Mouse (Mus musculus) MEL (cell line): Measurements from ENCODE around the gene AU021092. TPM values are rescaled to one million over a fixed set of nuclear protein-coding genes. Genes with fewer than 3 reads are reported as not detected.

Source experiments
- DNase-seq: peaks from one replicate; pipeline ENCODE4 v3.0.0; 2011; ENCODE audit warnings: low read depth, low spot score
- H3K27ac ChIP-seq: 2 replicates; pipeline ENCODE4 v1.5.1; 2012; ENCODE audit warnings: low read depth, mild to moderate bottlenecking, control low read depth, low read length, moderate library complexity; ENCODE audit not compliant: control insufficient read depth
- H3K27me3 ChIP-seq, 2 experiments: fragments of 150-350 bp in 1 of 2; sonication (generic) in 1 of 2; 2 replicates each; pipeline ENCODE4 v1.6.1; 2012; ENCODE audit warnings: low read length in 2 of 2, mild to moderate bottlenecking in 2 of 2, improper control_type of control experiment in 1 of 2, moderate library complexity in 1 of 2; ENCODE audit not compliant: insufficient read depth in 2 of 2, control insufficient read depth in 1 of 2
- H3K36me3 ChIP-seq, 2 experiments: 2 replicates each; pipeline ENCODE4 v1.6.1; 2012 to 2014; ENCODE audit warnings: low read length in 2 of 2, improper control_type of control experiment in 1 of 2, inconsistent platforms in 1 of 2, mild to moderate bottlenecking in 1 of 2; ENCODE audit not compliant: insufficient read depth in 2 of 2, control insufficient read depth in 1 of 2
- H3K4me1 ChIP-seq, 2 experiments: fragments of 150-350 bp in 1 of 2; sonication (generic) in 1 of 2; 2 replicates each; pipeline ENCODE4 v1.6.1; 2012; ENCODE audit warnings: low read length in 2 of 2, improper control_type of control experiment in 1 of 2, mild to moderate bottlenecking in 1 of 2; ENCODE audit not compliant: insufficient read depth in 2 of 2, control insufficient read depth in 1 of 2
- H3K4me3 ChIP-seq, 2 experiments: fragments of 150-350 bp in 1 of 2; sonication (generic) in 1 of 2; 2 replicates each; pipeline ENCODE4 v1.5.1; 2012; ENCODE audit warnings: low read depth in 2 of 2, low read length in 2 of 2, mild to moderate bottlenecking in 2 of 2, moderate library complexity in 2 of 2, control low read depth in 1 of 2, improper control_type of control experiment in 1 of 2; ENCODE audit not compliant: control insufficient read depth in 1 of 2, insufficient read depth in 1 of 2
- H3K79me2 ChIP-seq: 2 replicates; pipeline ENCODE4 v1.6.1; 2012; ENCODE audit warnings: mild to moderate bottlenecking, low read length, moderate library complexity; ENCODE audit not compliant: control insufficient read depth, poor library complexity, insufficient read depth
- H3K9ac ChIP-seq: 2 replicates; pipeline ENCODE4 v1.6.1; 2012; ENCODE audit warnings: low read depth, mild to moderate bottlenecking, control low read depth, low read length, moderate library complexity; ENCODE audit not compliant: control insufficient read depth, poor library complexity, severe bottlenecking
- H3K9me3 ChIP-seq: fragments of 150-350 bp; sonication (generic); replicated peaks from 2 replicates; pipeline ENCODE4 v1.6.1; 2012; ENCODE audit warnings: mild to moderate bottlenecking, low read length, improper control_type of control experiment, moderate library complexity; ENCODE audit not compliant: insufficient read depth
- BHLHE40 ChIP-seq: IDR thresholded peaks from 2 replicates; pipeline ENCODE4 v1.6.1; 2012; ENCODE audit warnings: low read depth, mild to moderate bottlenecking, inconsistent platforms, low read length, improper control_type of control experiment, borderline replicate concordance
- CTCF ChIP-seq, 3 experiments: IDR thresholded peaks in 2 of 3; conservative IDR thresholded peaks in 1 of 3; 2 replicates each; pipeline ENCODE4 v1.5.1; 2011 to 2012; ENCODE audit warnings: low read length in 3 of 3, low read depth in 2 of 3, mild to moderate bottlenecking in 2 of 3, improper control_type of control experiment in 1 of 3, inconsistent platforms in 1 of 3, mixed read lengths in 1 of 3, moderate library complexity in 1 of 3; ENCODE audit not compliant: control insufficient read depth in 1 of 3, insufficient read depth in 1 of 3, poor library complexity in 1 of 3, severe bottlenecking in 1 of 3
- E2F4 ChIP-seq: IDR thresholded peaks from 2 replicates; pipeline ENCODE4 v1.6.1; 2011; ENCODE audit warnings: low read depth, low read length, improper control_type of control experiment, borderline replicate concordance
- MAZ ChIP-seq: IDR thresholded peaks from 2 replicates; pipeline ENCODE4 v1.6.1; 2012; ENCODE audit warnings: low read depth, mild to moderate bottlenecking, inconsistent platforms, low read length, improper control_type of control experiment
- MXI1 ChIP-seq: IDR thresholded peaks from 2 replicates; pipeline ENCODE4 v1.6.1; 2011; ENCODE audit warnings: mild to moderate bottlenecking, low read depth, low read length, improper control_type of control experiment
- MYC ChIP-seq: IDR thresholded peaks from 2 replicates; pipeline ENCODE4 v1.6.1; 2011; ENCODE audit warnings: low read depth, mild to moderate bottlenecking, low read length, improper control_type of control experiment, moderate library complexity
- NELFE ChIP-seq: IDR thresholded peaks from 2 replicates; pipeline ENCODE4 v1.6.1; 2011; ENCODE audit warnings: low read depth, low read length, improper control_type of control experiment
- POLR2AphosphoS2 ChIP-seq: IDR thresholded peaks from 2 replicates; pipeline ENCODE4 v1.6.1; 2011; ENCODE audit warnings: low read length, improper control_type of control experiment
- POLR2AphosphoS5 ChIP-seq: IDR thresholded peaks from 2 replicates; pipeline ENCODE4 v1.6.1; 2012; ENCODE audit warnings: low read depth, borderline replicate concordance, mild to moderate bottlenecking, inconsistent platforms, low read length, moderate library complexity, mixed read lengths
- RAD21 ChIP-seq: IDR thresholded peaks from 2 replicates; pipeline ENCODE4 v1.6.1; 2011; ENCODE audit warnings: mild to moderate bottlenecking, low read depth, low read length, improper control_type of control experiment
- SIN3A ChIP-seq: IDR thresholded peaks from 2 replicates; pipeline ENCODE4 v1.6.1; 2012; ENCODE audit warnings: low read length, improper control_type of control experiment, inconsistent platforms
- SMC3 ChIP-seq: IDR thresholded peaks from 2 replicates; pipeline ENCODE4 v1.6.1; 2011; ENCODE audit warnings: low read depth, low read length, improper control_type of control experiment
- TAL1 ChIP-seq: IDR thresholded peaks from 2 replicates; pipeline ENCODE4 v1.6.1; 2012; ENCODE audit warnings: mild to moderate bottlenecking, inconsistent platforms, low read length, moderate library complexity, mixed read lengths
- TCF12 ChIP-seq: IDR thresholded peaks from 2 replicates; pipeline ENCODE4 v1.6.1; 2014; ENCODE audit warnings: low read depth, mild to moderate bottlenecking, inconsistent platforms, low read length, improper control_type of control experiment, moderate library complexity
- USF2 ChIP-seq, 2 experiments: IDR thresholded peaks; 2 replicates each; pipeline ENCODE4 v1.6.1; 2011 to 2012; ENCODE audit warnings: improper control_type of control experiment in 2 of 2, low read length in 2 of 2, borderline replicate concordance in 1 of 2, inconsistent platforms in 1 of 2, low read depth in 1 of 2, mild to moderate bottlenecking in 1 of 2; ENCODE audit not compliant: insufficient read depth in 1 of 2
- ZC3H11A ChIP-seq: IDR thresholded peaks from 2 replicates; pipeline ENCODE4 v1.6.1; 2012; ENCODE audit warnings: low read depth, mild to moderate bottlenecking, inconsistent platforms, low read length, improper control_type of control experiment
- ZMIZ1 ChIP-seq: IDR thresholded peaks from 2 replicates; pipeline ENCODE4 v1.6.1; 2012; ENCODE audit warnings: low read depth, mild to moderate bottlenecking, inconsistent platforms, low read length, improper control_type of control experiment, moderate library complexity
- ZNF384 ChIP-seq: IDR thresholded peaks from 2 replicates; pipeline ENCODE4 v1.6.1; 2012; ENCODE audit warnings: low read depth, mild to moderate bottlenecking, inconsistent platforms, low read length, improper control_type of control experiment
- polyA plus RNA-seq, 2 experiments: library from polyadenylated mRNA; stranded (reverse) in 1 of 2; unstranded in 1 of 2; fragments of >175 nt in 1 of 2; fragments of >200 nt in 1 of 2; gene quantifications; 2 replicates each; pipeline versions ENCODE4 v1.2.1 to v1.2.4; 2012; ENCODE audit warnings: low replicate concordance in 2 of 2, low read depth in 1 of 2; ENCODE audit not compliant: insufficient read length in 2 of 2, insufficient read depth in 1 of 2, missing spikeins in 1 of 2
- total RNA-seq: library from RNA; depleted of rRNA; stranded (reverse); fragments of 300-350 nt; gene quantifications from 2 replicates; pipeline ENCODE4 v1.2.3, GENCODE M21; 2012

AU021092 gene
- total and polyA plus RNA-seq, 3 experiments: not detected

DNA sequence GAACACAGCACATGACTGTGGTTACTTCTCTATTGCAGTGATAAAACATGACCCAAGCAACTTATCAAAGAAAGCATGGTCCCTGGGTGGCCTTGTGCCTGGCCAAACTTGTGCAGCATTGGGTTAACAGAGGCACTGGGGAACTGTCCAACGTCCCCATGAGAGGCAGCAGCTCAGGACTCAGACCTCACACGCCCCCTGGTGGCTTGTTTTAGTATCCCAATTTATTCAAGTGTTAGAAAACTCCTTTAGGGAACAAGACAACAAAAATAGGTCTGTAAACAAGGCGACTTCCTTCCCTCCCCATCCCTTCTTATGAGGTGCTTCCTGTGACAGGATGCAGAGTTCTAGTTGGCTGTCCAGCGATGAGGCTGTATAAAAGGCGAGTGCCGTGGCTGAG is 27.0 kb downstream of the AU021092 start:
- Histone ChIP-seq H3K4me1 (no peaks in the 10 kb centered on the region), H3K9ac (no peak overlapping the region), H3K4me3 (no peak overlapping the region), H3K36me3 (no peaks in the 10 kb centered on the region), H3K27ac (no peak overlapping the region), H3K79me2 (no peaks in the 10 kb centered on the region), H3K27me3 (no peaks in the 10 kb centered on the region), H3K9me3 (no peaks in the 10 kb centered on the region)
- no peak for TF ChIP-seq MAZ
- peak; percentile 55 for TF ChIP-seq SMC3
- no peak for TF ChIP-seq ZNF384
- TF ChIP-seq RAD21: peak; percentile 56
- TF ChIP-seq CTCF (IDR thresholded peaks at IDR 0.05 in 2 of 3, conservative IDR thresholded peaks at IDR 0.05 in 1 of 3; ENCODE audit: control insufficient read depth in 1 of 3, insufficient read depth in 1 of 3, low read depth in 2 of 3, low read length in 3 of 3, poor library complexity in 1 of 3, severe bottlenecking in 1 of 3): peak; percentile 74 to 80 (median 79)
- peak; percentile 80 for DNase-seq

DNA sequence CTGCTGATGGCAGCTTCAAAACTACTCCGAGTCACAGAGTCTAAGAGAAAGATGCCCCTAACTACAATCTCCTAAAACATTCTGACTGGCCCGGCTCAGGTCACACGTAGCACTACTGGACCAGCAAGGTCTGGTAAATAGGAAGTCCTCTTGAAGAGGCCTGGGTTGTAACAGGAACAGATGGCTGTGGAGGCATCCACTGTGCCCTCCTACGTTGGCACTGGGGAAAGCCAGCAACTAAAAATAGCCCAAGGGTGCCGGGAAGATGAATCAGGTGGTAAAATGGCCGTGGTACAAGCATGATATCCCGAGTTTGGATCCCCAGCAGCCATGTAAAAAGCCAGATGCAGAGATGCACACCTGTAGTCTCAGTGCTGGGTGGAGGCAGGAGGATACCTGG is 35.9 kb downstream of the AU021092 start:
- Histone ChIP-seq H3K4me1 (no peaks in the 10 kb centered on the region), H3K9ac (no peak overlapping the region), H3K79me2 (no peaks in the 10 kb centered on the region), H3K27me3 (no peaks in the 10 kb centered on the region; a peak in 3 of 4 replicates), H3K27ac (no peak overlapping the region), H3K9me3 (no peaks in the 10 kb centered on the region), H3K4me3 (no peak overlapping the region), H3K36me3 (no peaks in the 10 kb centered on the region)
- TF ChIP-seq NELFE (no peak), ZC3H11A (no peak)
- no peak for DNase-seq

DNA sequence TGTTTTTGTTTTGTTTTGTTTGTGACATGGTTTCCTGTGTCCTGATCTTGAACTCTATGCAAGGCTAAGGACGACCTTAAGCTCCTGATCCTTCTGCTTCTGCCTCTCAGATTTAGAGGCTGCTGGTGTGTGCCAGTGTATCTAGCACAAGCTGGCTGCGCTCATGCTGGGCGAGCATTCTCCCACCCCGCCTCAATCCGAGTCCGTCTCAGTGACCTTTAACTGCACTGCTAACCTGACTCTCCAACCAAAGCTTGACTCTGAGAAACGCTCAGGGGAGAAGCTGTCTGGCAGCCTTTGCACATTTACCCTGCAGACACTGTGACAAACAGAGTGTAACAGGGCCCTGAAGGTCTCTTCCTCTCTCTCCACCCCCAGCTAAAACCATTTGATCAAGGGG is 36.4 kb downstream of the AU021092 start:
- H3K9ac ChIP-seq: no peak overlapping the region
- no peaks in the 10 kb centered on the region for H3K36me3 ChIP-seq
- no peak overlapping the region for H3K4me3 ChIP-seq
- DNase-seq: no peak
- no peak for TF ChIP-seq MXI1
- TF ChIP-seq BHLHE40: no peak
- TF ChIP-seq E2F4: no peak
- TF ChIP-seq TAL1: no peak
- no peak for TF ChIP-seq USF2 (IDR thresholded peaks at IDR 0.05; ENCODE audit: borderline replicate concordance in 1 of 2, insufficient read depth in 1 of 2, low read depth in 1 of 2, low read length in 2 of 2)
- no peak for TF ChIP-seq SIN3A
- TF ChIP-seq POLR2AphosphoS5: no peak
- TF ChIP-seq ZNF384: no peak
- no peak for TF ChIP-seq ZMIZ1
- TF ChIP-seq TCF12: no peak
- no peak for TF ChIP-seq NELFE
- TF ChIP-seq POLR2AphosphoS2: no peak
- TF ChIP-seq MYC: no peak
- TF ChIP-seq, all 39 proteins: peak for 0
- Histone ChIP-seq H3K79me2 (no peaks in the 10 kb centered on the region), H3K27ac (no peak overlapping the region), H3K4me1 (no peaks in the 10 kb centered on the region), H3K9me3 (no peaks in the 10 kb centered on the region), H3K27me3 (no peaks in the 10 kb centered on the region; a peak in 3 of 4 replicates)
